Mouse (Mus musculus) embryonic facial prominence, embryonic 10.5 days (tissue): ENCODE measurements around the gene Rab5b. TPM values are rescaled to one million over a fixed set of nuclear protein-coding genes. Genes with fewer than 3 reads are reported as not detected.
"Not testable (repeated sequence)": the region's sequence is repeated elsewhere in the genome, so short reads cannot be mapped to it uniquely, and the experiment has no call there.

ENCODE experiments used
- DNase-seq: peaks from one replicate; pipeline ENCODE4 v3.0.0-alpha.2; 2017; ENCODE audit warnings: low spot score
- H3K27ac ChIP-seq: fragments of 300-500 bp; sonication (generic); replicated peaks from 2 replicates; pipeline ENCODE4 v1.5.1; 2016; ENCODE audit warnings: mild to moderate bottlenecking
- H3K27me3 ChIP-seq: fragments of 300-500 bp; sonication (generic); replicated peaks from 2 replicates; pipeline ENCODE4 v1.6.1; 2016; ENCODE audit warnings: low read depth, mild to moderate bottlenecking; ENCODE audit not compliant: poor library complexity, severe bottlenecking
- H3K36me3 ChIP-seq: fragments of 300-500 bp; sonication (generic); replicated peaks from 2 replicates; pipeline ENCODE4 v1.6.1; 2016; ENCODE audit warnings: mild to moderate bottlenecking, moderate library complexity
- H3K4me1 ChIP-seq: fragments of 300-500 bp; sonication (generic); 2 replicates; pipeline ENCODE4 v1.6.1; 2016
- H3K4me3 ChIP-seq: fragments of 300-500 bp; sonication (generic); 2 replicates; pipeline ENCODE4 v1.5.1; 2016; ENCODE audit warnings: mild to moderate bottlenecking, moderate library complexity
- H3K9me3 ChIP-seq: fragments of 300-500 bp; sonication (generic); 2 replicates; pipeline ENCODE4 v1.6.1; 2016; ENCODE audit warnings: mild to moderate bottlenecking
- WGBS: fragments of 180-500 bp; shearing (Covaris S2); methylation state at CpG from one replicate; pipeline ENCODE4 v1.1.7; 2016; 5-methylcytosine and 5-hydroxymethylcytosine counted together
- polyA plus RNA-seq: library from polyadenylated mRNA; unstranded; fragments of >200 nt; fragmentation: Nextera tagmentation; extraction: Ambion mirVana; gene quantifications from 2 replicates; pipeline ENCODE4 v1.2.1, GENCODE M21; 2016

Gene Rab5b
- polyA plus RNA-seq, result 64.4 and 70.4 TPM in 2 replicates

DNA sequence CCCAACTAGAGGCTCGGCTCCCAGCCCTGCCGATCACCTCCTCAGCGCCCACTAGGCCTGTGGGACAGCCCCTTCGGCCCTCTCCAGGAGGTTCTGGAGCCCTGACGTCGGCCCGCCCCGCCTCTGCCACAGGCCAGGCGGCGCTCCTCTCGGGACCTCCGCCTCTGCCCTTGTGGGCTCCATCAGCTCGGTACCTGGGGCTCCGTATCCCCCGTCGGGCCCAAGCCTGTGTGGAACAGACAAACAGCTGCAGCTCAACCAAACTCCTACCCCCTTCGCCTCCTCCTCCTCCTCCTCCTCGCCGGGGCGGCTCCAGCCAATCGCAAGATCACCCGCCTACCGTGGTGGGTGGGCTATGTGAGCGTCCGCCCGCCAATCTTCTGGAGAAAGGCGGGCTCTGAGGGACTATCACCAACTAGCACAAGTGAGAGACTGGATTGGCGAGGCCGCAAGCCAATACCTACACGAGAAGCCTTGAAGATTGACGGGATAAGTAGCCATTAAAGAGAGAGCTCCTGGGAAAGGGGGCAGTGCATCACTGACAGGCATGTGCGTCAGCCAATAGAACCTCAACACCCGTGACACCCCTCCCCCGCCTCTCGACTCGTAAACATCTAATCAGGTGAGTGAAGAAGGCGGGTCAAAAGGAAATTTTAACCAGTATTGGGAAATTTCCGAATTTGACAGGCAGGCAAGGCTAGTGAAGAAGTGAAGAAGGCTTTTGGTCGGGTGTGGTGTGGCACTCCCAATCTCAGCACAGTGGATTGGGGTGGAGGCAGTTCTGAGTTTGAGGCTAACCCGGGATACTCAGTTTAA, at the start of gene Rab5b:
Rab5b (minus strand) TSS at position 273 of the 816 bp plus-strand sequence.
- peak within 1 kb of the TSS; percentile 69 for H3K4me3 ChIP-seq
- no peaks in the 10 kb centered on the region for H3K27me3 ChIP-seq
- under 1% methylated on average over 40 of the region's 40 CpGs for WGBS
- DNase-seq, result peak; percentile 99
- H3K4me1 ChIP-seq, result peaks cover 14% of the 10 kb centered on the region
- no peaks in the 10 kb centered on the region for H3K9me3 ChIP-seq
- peaks cover 40% of the 10 kb centered on the region for H3K36me3 ChIP-seq
- peak within 1 kb of the TSS; percentile 96 for H3K27ac ChIP-seq

DNA sequence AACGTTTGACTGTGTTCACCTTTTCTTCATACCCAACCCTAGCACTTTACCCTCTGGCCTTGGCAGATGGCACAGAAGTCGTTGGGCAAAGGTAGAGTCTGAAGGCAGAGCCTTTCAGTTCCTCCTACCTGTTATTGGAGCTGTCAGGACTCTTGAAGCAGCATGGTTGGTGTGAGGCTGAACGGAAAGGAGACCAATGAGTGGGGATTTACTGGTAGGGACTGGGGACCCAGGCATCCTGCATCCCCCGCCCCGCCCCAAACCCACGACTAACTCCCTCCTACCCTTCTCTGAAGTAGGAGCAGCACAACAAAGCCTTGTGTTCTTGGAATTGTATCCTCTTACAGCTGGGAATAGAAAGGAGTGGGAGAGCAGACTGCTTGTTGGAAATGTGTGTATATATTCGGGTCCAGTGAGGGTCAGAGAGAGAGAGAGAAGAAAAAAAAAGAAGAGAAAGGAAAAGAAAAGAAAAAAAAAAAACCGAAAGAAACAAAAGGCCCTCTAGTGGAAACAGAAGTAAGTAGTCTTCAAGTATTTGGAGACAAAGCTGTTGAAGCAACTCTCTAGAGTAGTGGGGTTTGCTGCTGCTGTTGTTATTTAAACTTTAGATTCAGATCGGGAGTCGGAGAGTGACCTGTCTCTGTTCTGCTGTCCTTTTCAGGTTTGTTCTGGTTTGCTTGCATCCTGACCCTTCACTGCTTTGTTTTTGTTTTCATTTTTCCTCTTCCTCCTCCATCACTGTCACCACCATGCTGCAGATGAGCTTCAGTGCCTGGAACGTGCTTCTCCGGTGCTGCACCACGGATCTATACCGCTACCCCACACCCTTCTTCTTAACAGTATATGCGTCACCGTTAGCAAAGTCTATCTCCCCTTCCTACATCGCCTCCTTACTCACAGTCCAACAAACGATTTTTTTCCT, 48.9 kb upstream of the Rab5b start, which contains the start of gene Dgka:
Dgka (minus strand) TSS at position 176 of the 922 bp plus-strand sequence.
- no peaks in the 10 kb centered on the region for H3K36me3 ChIP-seq
- peaks cover 58% of the 10 kb centered on the region for H3K27me3 ChIP-seq
- 24% methylated on average over 18 of the region's 18 CpGs for WGBS
- peak within 1 kb of the TSS; percentile 81 for H3K27ac ChIP-seq
- H3K9me3 ChIP-seq, result no peaks in the 10 kb centered on the region
- peak; percentile 21 for DNase-seq
- peak within 1 kb of the TSS; percentile 77 for H3K4me3 ChIP-seq
- peaks cover 47% of the 10 kb centered on the region for H3K4me1 ChIP-seq

DNA sequence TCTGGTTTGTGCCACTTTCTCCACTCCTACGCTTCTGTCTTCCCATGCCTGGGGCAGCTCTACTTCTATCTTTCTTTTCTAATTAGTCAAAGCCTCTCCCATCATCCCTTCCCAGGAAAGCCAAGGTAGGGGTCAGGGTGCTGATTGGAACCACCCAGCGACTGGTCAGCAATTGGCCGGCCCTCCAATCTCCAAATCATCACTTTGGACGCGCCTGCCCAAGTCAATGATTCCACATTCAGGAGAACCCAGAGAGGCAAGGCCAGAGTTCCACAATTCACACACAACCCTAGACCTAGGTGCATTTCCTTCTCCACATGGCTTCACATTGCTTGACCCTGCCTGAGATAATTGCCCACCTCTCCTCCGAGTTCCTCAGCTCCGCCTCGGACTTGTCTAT, 48.1 kb upstream of the Rab5b start:
- no peaks in the 10 kb centered on the region for H3K9me3 ChIP-seq
- no peaks in the 10 kb centered on the region for H3K36me3 ChIP-seq
- H3K4me3 ChIP-seq, result peak overlapping the region; percentile 77
- no peak for DNase-seq
- H3K27me3 ChIP-seq, result peaks cover 58% of the 10 kb centered on the region
- H3K4me1 ChIP-seq, result peaks cover 40% of the 10 kb centered on the region
- 12% methylated on average over 8 of the region's 8 CpGs for WGBS
- peak overlapping the region; percentile 81 for H3K27ac ChIP-seq

DNA sequence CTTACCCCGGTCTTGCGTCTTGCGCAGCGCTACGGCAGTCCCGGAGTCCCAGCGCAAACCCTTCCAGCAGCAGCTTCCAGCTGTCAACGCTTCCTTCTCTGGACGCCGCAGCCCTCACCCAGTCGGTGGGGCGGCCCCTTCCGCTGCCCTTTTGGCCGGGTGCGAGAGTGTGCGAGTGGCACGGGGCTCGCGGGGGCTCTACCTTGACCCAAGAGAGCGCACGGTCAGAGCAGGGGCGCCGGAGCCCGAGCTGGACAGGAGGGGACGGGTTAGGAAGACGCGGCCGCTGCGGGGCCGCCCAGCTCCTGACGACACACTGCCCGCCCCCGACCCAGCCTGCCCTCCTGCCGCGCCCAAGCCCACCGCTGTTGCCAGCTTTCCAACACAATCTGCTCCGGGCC, 47.7 kb upstream of the Rab5b start:
- 1% methylated on average over 37 of the region's 37 CpGs for WGBS
- peak overlapping the region; percentile 81 for H3K27ac ChIP-seq
- H3K27me3 ChIP-seq, result peaks cover 58% of the 10 kb centered on the region

DNA sequence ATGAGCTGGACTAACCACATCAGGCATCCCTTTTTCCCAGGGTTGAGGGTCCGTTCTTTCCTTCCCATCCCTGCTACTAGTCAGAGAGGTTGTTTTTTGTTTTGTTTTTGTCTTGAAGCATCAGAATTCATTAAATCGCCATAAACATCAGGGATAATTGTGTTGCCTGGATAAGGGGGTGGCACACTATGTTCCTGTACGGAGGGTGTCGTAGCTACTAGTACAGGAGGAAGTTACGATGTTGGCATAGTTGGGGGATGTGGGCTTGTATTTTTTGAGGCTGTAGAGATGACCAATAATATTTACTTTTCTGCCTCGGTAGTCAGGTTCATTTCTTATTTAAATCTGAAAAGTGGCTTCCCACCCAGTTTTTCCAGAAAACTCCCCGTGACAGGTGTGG, 47.2 kb upstream of the Rab5b start:
- H3K4me3 ChIP-seq, result peak overlapping the region; percentile 77
- H3K36me3 ChIP-seq, result no peaks in the 10 kb centered on the region
- peaks cover 36% of the 10 kb centered on the region for H3K4me1 ChIP-seq
- DNase-seq, result no peak
- no peak overlapping the region for H3K27ac ChIP-seq
- no peaks in the 10 kb centered on the region for H3K9me3 ChIP-seq
- 8% methylated on average over 7 of the region's 7 CpGs for WGBS
- H3K27me3 ChIP-seq, result peaks cover 58% of the 10 kb centered on the region

More for the DNA sequence above, 47.7 kb upstream of the Rab5b start:
- no peaks in the 10 kb centered on the region for H3K9me3 ChIP-seq
- H3K4me3 ChIP-seq, result peak overlapping the region; percentile 77
- peaks cover 36% of the 10 kb centered on the region for H3K4me1 ChIP-seq
- DNase-seq, result peak; percentile 79
- H3K36me3 ChIP-seq, result no peaks in the 10 kb centered on the region

DNA sequence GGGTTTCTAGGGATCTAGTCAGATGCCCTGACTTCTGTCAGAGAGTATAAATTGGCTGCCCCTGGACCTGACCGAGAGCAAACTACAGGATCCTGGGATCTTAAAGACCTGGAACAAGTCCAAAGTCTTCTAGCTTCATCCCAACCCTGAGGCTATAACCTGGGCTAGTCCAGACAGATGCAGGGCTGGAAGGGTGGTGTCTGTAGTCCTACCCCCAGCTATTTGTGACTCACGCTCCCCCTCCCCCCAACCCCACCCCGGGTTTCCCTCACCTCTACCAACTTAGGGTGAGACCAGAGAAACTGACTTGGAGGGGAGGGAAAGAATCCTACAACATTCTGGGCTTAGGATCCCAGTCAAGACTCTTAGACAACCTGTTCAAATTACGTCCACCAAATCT, 46.6 kb upstream of the Rab5b start:
- Histone ChIP-seq H3K27me3 (peaks cover 58% of the 10 kb centered on the region), H3K9me3 (no peaks in the 10 kb centered on the region), H3K4me1 (peaks cover 36% of the 10 kb centered on the region), H3K36me3 (no peaks in the 10 kb centered on the region), H3K4me3 (peak overlapping the region; percentile 77), H3K27ac (no peak overlapping the region)
- peak; percentile 13 for DNase-seq
- WGBS, result 45% methylated on average over 4 of the region's 4 CpGs

DNA sequence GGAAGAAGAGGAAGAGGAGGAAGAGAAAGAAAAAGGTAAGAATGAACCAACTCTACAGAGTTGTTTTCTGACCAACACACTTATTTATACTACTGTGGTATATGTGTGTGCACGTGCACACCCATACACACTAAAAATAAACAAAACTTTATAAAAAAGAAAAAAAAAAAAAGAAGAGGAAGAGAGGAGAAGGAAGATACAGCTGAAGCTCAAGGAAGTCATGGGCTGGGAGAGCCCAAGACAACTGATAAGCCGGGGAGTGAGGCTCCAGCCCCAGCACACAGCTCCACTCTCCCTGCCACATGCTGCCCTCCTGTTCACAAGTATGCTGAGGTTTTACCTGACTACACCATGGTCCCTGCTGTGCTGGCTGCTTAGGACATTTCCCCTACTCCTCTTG, 44.2 kb upstream of the Rab5b start:
- H3K4me1 ChIP-seq, result peaks cover 38% of the 10 kb centered on the region
- peaks cover 49% of the 10 kb centered on the region for H3K27me3 ChIP-seq
- 58% methylated on average over 2 of the region's 2 CpGs for WGBS
- no peak overlapping the region for H3K27ac ChIP-seq
- H3K36me3 ChIP-seq, result no peaks in the 10 kb centered on the region
- no peak for DNase-seq
- H3K4me3 ChIP-seq, result no peak overlapping the region
- no peaks in the 10 kb centered on the region for H3K9me3 ChIP-seq

DNA sequence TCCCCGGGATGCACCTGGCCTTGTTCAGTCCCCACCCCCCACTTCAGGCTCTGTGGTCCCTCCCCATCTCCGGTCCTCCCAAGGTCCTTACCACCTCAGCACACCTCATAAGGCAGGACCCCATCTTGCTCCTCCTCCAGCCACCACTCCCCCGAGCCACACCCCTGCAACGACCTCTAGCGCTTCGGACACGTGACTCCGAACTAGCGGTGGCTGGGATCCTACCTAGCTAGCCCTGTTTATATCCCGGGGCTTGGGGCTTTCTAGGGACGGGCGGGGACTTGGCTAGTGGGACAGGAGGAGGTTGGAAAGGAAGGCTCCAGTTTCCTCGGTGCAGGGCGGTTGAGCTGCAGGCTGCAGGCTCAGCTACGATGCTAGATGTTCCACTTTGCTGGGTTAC, 41.4 kb upstream of the Rab5b start:
- Histone ChIP-seq H3K4me3 (peak overlapping the region; percentile 49), H3K9me3 (0 out of 2 replicates have a peak, but pooled peaks cover 5% of the 10 kb centered on the region), H3K27me3 (peaks cover 22% of the 10 kb centered on the region), H3K36me3 (peaks cover 7% of the 10 kb centered on the region), H3K4me1 (peaks cover 11% of the 10 kb centered on the region), H3K27ac (no peak overlapping the region; the same call in 1 of the 2 replicates)
- peak; percentile 53 for DNase-seq
- WGBS, result 2% methylated on average over 15 of the region's 15 CpGs

DNA sequence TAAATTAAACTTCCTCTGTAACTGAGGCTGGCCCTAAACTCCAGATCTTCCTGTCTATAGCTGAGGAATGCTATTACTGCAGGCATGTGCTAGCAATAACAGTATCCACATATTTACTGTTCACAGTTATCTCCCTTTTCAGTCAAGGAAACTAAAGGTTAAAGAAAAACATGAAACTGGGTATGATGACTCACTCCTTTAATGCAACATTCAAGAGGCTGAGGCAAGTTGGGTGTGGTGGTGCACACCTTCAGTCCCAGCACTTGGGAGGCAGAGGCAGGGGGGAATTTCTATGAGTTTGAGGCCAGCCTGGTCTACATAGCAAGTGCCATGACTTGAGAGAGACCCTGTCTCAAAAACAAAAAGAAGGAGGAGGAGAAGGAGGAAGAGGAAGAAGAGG, 35.9 kb upstream of the Rab5b start:
- 0 out of 2 replicates have a peak, but pooled peaks cover 5% of the 10 kb centered on the region for H3K9me3 ChIP-seq
- H3K27ac ChIP-seq, result no peak overlapping the region
- no peak overlapping the region for H3K4me3 ChIP-seq
- 0 out of 2 replicates have a peak, but pooled peaks cover 4% of the 10 kb centered on the region for H3K27me3 ChIP-seq
- H3K36me3 ChIP-seq, result peaks cover 7% of the 10 kb centered on the region
- DNase-seq, result no peak
- peaks cover 2% of the 10 kb centered on the region for H3K4me1 ChIP-seq

DNA sequence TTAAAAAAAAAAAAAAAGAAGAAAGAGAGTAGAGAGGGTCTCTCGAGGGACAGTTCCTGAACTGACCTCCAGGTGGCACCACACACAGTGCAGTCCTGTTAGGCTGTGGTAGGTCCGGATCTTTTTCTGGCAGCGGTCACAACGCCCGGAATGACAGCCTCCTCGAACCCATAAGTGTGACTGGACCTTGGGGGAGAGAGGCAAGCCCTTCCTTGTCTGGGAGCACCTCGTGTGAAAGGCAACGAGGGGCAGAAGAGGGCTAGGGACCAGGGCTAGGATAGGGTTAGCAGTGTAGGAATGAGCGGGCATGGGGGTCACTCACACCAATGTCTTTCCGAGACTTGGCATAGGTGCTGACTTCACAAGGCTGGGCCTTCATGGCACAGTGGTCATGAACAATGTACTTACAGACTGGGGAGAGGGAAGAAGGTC, 35.0 kb upstream of the Rab5b start:
- Histone ChIP-seq H3K9me3 (0 out of 2 replicates have a peak, but pooled peaks cover 5% of the 10 kb centered on the region), H3K27me3 (no peaks in the 10 kb centered on the region), H3K4me1 (no peaks in the 10 kb centered on the region), H3K27ac (no peak overlapping the region), H3K36me3 (peaks cover 7% of the 10 kb centered on the region), H3K4me3 (no peak overlapping the region)
- WGBS, result 24% methylated on average over 10 of the region's 10 CpGs
- peak; percentile 75 for DNase-seq

DNA sequence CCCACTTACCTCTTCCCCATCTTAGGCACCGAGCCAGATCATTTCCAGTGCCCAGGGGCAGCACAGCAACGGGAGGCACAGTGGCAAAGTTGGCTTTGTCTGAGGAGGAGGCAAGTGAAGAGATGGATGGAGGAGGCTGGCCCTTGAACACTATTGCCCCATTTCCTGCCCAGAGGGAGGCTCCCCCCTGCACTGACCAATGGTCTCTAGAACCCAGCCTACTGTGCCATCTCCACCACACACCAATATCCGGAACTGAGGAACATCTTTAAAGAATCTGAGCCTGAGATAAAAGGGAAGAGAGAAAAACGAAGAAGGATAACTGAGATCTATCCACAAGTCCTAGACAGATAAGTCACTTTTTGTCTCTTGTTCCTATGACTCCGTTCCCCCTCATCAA, 32.0 kb upstream of the Rab5b start:
- Histone ChIP-seq H3K9me3 (0 out of 2 replicates have a peak, but pooled peaks cover 3% of the 10 kb centered on the region), H3K4me3 (no peak overlapping the region), H3K36me3 (peaks cover 3% of the 10 kb centered on the region), H3K27me3 (no peaks in the 10 kb centered on the region), H3K27ac (no peak overlapping the region), H3K4me1 (no peaks in the 10 kb centered on the region)
- WGBS, result 86% methylated on average over 5 of the region's 5 CpGs
- no peak for DNase-seq

DNA sequence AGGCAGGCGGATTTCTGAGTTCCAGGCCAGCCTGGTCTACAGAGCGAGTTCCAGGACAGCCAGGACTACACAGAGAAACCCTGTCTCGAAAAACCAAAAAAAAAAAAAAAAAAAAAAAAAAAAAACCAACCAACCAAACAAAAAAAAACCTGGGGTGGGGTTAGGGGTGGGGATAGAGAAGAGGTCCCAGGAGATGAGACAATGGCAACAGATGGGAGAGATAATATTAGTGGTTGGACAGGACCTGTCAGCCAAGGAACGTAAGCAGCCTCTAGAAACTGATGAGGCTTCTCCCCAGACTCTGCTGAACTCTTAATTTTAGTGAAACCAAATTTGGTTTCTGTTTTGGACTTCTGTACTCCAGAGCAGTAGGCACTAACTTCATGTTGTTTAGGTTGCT, 29.4 kb upstream of the Rab5b start:
- WGBS, result 81% methylated on average over 4 of the region's 4 CpGs
- H3K9me3 ChIP-seq, H3K4me3 ChIP-seq, H3K27me3 ChIP-seq, H3K4me1 ChIP-seq, H3K27ac ChIP-seq, DNase-seq, H3K36me3 ChIP-seq: not testable (repeated sequence)
